Mouse (Mus musculus): ENCODE data around the gene Olfr1426.
"Not testable (repeated sequence)": the region's sequence is repeated elsewhere in the genome, so short reads cannot be mapped to it uniquely, and the experiment has no call there.

Olfr1426 gene

DNA sequence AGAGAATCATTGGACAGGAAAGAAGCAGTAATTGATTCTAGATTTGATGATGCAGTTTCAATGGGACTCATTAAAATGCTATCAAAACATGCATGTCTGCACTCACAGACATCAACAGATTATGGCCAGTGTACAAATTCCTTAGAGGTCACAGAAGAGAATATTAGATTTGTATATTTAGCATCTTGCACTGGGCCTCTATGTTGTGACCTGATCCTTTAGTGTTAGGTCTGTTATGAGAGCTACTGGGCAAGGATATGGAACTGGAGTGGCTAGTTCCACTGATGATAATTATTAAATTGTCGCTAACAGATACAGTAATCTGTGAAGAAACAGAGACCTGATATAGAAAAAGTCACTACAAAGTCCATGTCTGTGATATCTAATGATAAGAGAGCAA lies at the start of gene Olfr1426:
TSS of gene Olfr1426 (minus strand) at position 101 of the 400 bp plus-strand sequence.
- no peak for DNase-seq

GRCm38 (mm10) chr19:12134289-12134688 lies 42.5 kb upstream of the Olfr1426 start:
- DNase-seq: no peak

DNA sequence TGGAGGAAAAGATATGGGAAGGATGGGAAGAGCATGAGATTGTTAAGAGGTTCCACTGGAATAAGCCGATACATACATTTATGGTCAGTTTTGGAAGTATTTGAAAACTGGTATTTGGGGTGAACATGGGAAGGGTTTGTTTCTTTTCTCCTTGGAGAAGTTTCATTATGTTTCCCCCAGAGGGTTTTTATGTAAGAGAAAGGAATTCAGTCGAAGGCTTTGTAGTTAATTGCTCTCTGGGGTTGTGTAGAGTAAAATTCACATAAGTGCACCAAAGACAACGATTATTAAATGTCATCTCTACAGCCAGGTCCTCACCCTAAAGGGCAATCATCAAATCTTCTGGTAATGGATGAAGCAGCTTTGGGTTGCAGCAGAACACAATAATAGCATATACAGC lies 31.3 kb upstream of the Olfr1426 start, which contains the start of gene Olfr76:
TSS of gene Olfr76 (minus strand) at position 101 of the 400 bp plus-strand sequence.
- no peak for DNase-seq

- DNase-seq: no peak
These were observed 24.7 kb upstream of the Olfr1426 start for GRCm38 (mm10) chr19:12116464-12116863.

GRCm38 (mm10) chr19:12115797-12116196 lies 24.0 kb upstream of the Olfr1426 start, which contains the start of gene Olfr1428:
Gene Olfr1428 (minus strand): TSS chr19:12115897.
- no peak for DNase-seq

GRCm38 (mm10) chr19:12113807-12114206 lies 22.0 kb upstream of the Olfr1426 start:
- no peak for DNase-seq

GRCm38 (mm10) chr19:12104541-12104940 lies 12.7 kb upstream of the Olfr1426 start:
- DNase-seq: no peak

GRCm38 (mm10) chr19:12103234-12103633 lies 11.4 kb upstream of the Olfr1426 start, which contains the start of gene Olfr1427:
Gene Olfr1427 (minus strand): TSS chr19:12103334.
- DNase-seq: no peak

DNA sequence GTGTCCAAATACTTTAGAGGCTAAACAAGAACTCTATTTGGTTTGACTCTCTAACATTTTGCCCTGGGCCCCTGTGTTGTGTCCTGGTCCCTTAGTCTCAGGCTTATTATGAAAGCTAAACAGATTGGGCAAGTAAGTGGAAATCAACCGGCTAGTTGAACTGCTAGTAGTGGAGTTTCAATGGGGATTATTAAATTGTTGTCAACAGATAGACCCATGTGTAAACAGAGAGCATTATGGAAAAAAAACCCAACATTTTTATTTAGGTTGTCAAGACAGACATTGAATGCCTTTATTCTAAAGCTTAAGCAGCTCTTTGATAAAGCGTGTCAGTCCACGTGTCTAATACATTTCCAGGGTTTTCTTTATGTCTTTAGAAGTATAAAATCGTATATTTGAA lies 14.2 kb downstream of the Olfr1426 start, which contains the start of gene Olfr1425:
TSS of gene Olfr1425 (minus strand) at position 101 of the 400 bp plus-strand sequence.
- DNase-seq: not testable (repeated sequence)

DNA sequence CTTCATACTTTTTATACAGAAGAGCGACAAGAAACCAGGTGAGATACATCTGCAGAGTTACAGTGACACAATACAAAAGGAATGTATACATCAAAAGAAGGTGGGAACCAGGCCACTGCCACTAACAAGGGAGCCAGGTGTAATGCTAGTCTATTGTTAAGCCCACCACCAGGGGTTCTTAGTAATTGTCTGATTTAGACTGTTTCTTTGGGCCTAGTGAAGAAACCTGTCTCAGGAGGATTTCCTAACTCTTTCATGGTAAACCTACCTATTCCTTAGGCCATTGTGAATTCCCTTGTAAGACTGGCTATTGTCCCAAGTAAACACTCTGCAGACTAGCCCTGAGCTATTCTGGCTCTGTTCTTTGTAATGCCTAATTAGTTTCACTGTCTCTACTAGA lies 22.3 kb downstream of the Olfr1426 start:
- not testable (repeated sequence) for DNase-seq

- DNase-seq: not testable (repeated sequence)
These were observed 24.0 kb downstream of the Olfr1426 start for GRCm38 (mm10) chr19:12067806-12068205.

GRCm38 (mm10) chr19:12062582-12062981 lies 29.2 kb downstream of the Olfr1426 start, which contains the start of gene Olfr1424:
Gene Olfr1424 (minus strand): TSS chr19:12062682.
- not testable (repeated sequence) for DNase-seq

DNA sequence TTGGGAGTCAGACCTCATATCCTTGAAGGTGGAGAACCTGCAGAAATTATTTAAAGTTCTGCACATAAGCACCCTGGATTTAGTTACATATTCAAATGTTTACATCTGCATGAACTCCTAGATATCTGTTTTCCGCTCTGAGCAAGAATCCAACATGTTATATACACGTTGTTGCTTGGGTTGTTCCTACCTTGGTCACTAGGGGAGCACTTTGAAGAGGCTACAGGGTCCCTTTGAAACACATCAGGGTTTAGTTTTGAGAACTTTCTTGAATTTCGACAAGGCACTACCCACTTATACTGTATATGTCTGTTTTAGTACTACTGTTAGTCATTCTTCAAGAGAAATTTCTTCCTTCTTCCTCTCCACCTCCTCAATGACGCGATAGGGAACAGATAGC lies 48.6 kb downstream of the Olfr1426 start:
- DNase-seq: no peak

DNA sequence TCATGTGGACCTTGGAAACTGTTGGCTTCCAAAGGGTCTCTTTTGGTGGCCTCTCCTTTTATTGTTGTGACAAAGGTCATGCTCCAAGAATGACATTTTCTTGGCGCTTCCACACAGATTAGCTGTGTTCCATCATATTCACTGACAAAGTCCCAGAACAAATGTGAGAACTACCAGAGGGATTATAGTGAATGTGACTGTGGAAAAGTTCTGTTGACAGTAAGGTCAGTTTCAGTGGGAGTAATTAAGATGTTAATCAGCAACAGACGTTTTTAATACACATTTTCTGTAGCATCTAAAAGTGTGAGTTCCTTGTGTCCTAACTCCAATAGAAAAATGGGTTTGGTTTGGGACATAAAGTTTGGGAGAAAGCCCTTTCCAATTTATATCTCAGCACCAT lies 50.6 kb downstream of the Olfr1426 start, which contains the start of gene Olfr1423:
TSS of gene Olfr1423 (minus strand) at position 101 of the 400 bp plus-strand sequence.
- DNase-seq: no peak

DNA sequence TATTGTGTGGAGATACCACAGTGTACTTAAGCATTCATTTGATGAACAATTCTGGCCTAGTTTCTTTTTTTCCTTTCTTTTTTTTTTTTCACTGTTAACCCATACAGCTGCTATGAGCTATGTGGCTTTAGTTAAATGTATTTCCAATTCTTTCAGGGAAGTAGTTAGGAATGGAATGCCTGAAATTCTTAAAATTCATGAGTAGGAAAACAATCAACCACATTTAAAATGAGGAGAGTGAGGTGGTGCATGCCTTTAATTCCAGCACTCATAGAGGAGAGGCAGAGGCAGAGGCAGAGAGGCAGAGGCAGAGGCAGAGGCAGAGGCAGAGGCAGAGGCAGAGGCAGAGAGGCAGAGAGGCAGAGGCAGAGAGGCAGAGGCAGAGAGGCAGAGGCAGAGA lies 54.1 kb downstream of the Olfr1426 start:
- DNase-seq: no peak

Data from thymus, postnatal 25 days (tissue).